Mouse (Mus musculus) left cerebral cortex, postnatal 14 days (tissue): ENCODE measurements around the gene 2210407C18Rik. TPM values are rescaled to one million over a fixed set of nuclear protein-coding genes. Genes with fewer than 3 reads are reported as not detected.

ENCODE experiments used
- DNase-seq, 2 experiments: peaks; one replicate each; pipeline ENCODE4 v3.0.0; 2021 to 2022; ENCODE audit warnings: low spot score in 2 of 2, mixed read lengths in 1 of 2
- intact Hi-C: fragments of 180-260 bp; cut with DNase I; formaldehyde crosslinking; loops from one replicate; pipeline ENCODE4 v1.15.1; 2025
- total RNA-seq, 2 experiments: library from RNA; stranded (reverse); gene quantifications; 2 replicates each; pipeline ENCODE4 v1.2.3; 2021

2210407C18Rik gene
- total RNA-seq, 2 experiments from 2014 or later = 0.42 TPM; not detected in 1

DNA sequence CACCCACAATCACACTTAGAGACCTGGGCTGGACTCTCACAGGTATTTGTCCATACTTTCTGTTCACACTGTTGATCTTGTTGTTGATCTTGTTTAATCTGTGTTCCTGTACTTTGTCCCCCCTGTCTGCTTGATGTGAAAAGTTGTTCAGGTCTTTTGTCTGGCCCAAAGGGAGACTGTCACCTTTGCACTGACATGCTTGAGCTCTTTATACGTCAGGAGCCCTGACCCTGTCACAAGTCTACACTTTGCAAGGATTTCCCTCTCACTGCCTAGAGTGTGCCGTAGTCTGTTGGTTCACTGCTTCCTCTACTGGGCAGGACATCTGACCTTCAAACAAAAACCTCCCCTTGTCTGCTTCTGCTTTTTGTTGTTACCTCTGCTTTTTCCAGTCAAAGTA, 11.2 kb downstream of the 2210407C18Rik start:
- no peak for DNase-seq
- intact Hi-C loops = no loop called here

DNA sequence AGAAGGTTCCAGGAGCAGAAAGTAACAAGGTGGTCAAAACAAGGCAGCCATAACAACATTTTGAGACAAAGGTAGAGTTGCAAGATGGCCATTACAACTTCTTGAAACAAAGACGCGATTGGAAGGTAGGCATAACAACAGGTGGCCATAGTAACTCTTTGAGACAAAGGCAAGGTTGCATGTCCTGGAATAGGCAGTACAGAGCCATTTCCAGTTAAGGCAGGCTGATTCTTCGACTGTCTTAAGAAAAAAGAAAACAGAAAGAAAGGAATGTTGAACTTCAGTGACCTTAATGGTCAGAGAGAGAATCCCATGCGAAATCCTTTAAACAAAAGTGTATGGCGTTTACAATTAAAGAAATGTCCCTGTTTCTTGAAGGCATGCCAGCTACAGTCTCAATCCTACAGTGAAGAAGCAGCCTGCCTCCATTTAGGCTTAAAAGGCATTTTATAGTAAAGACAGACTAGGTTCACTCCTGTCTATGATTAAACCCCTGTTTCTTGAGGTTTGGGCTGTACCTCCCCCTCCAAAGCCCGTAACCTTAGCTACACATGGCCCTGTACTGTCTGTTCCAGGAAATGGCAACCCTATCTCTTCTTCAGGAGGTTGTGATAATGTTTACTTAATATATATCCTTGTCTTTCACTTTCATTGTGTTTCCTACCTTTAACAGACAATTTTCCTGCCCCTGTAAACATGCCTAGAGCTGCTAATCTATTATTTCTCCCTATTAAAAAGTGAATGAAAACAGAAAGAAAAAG, 12.9 kb downstream of the 2210407C18Rik start:
- intact Hi-C loops = no loop called here
- no peak for DNase-seq

DNA sequence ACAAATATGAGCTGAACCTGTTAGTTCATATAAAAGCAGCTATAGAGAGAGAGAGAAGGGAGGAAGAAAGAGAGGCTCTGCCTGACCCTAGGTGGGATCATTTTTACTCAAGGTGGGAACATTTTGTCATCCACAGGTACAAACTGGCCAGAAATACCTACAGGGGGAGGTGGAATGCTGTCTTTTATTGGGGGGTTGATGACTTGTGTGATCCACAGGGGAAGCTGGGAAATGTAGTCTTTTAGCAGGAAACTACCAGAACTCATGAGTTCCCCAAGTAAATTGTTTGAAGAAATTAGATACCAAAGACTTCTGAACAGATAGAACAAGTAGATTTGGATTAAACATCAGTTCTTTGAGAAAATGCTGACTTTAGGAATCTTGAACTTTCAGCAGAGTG, 13.8 kb downstream of the 2210407C18Rik start:
- no peak for DNase-seq
- intact Hi-C loops = no loop called here

DNA sequence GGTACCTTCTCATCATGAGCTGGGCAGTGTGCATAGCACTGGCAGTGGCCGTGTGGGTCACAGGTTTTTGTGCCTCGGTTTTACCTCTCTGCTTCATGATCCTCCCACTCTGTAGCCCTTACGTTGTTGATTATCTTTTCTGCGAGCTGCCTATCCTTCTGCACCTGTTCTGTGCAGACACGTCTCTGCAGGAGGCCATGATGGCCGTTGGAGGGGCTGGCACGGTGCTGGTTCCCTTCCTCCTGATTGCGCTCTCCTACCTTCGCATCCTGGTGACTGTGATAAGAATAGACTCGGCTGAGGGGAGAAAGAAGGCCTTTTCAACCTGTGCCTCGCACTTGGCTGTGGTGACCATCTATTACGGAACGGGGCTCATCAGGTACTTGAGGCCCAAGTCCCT, 18.0 kb downstream of the 2210407C18Rik start:
- DNase-seq = no peak
- intact Hi-C loops = no loop called here

DNA sequence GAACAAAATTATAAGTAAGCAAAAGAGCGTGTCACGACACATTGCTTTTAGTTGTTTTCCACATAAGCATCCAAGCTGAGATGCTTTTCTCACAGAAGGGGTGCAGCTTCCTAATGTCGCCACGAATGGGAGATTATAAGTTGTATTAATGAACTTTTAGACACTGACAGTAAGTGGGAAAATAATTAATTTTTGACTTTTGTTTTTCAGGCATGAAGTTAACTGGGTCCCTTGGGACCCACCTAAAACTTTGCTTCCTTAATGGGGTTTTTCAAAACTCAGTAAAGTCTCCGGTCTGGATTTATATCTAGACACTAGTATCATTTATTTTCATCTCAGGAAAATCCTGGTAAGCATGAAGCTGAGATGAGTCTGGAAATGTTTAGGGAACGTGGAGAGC, 21.1 kb downstream of the 2210407C18Rik start, which contains the start of gene Olfr324:
Gene Olfr324, plus strand, starts transcription at position 301 of the 400 bp plus-strand sequence.
- no peak for DNase-seq
- intact Hi-C loops = no loop called here

DNA sequence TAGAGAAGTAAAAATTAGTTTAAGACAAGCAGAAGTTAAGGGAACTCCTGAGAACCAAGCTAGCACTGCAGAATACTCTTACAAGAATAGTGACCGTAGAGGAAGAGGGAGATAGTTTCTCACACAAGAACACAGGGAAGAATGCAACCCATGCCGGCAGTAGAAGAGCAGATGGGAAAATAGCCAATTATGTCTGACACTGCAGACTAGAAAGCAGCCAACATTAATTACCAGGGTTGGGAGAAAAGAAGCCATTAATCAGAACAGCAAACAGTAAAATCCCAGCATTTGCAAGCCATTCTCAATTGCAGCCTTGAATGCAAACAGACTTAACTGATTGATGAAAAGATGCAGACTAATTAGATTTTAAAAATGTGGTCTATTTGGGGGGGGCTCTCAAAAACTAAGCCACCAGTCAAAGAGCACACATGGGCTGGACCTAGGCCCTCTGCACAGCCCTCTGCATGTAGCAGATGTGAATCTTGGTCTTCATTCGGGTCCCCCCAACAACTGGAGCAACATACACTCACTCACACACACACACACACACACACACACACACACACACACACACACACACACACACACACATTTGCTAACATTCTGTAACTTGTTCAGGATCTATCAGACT, 27.1 kb downstream of the 2210407C18Rik start:
- intact Hi-C loops = loop anchor here (10.0 kb wide), 1 partner anchor 184 kb away; no protein-coding TSS in a partner anchor
- no peak for DNase-seq

DNA sequence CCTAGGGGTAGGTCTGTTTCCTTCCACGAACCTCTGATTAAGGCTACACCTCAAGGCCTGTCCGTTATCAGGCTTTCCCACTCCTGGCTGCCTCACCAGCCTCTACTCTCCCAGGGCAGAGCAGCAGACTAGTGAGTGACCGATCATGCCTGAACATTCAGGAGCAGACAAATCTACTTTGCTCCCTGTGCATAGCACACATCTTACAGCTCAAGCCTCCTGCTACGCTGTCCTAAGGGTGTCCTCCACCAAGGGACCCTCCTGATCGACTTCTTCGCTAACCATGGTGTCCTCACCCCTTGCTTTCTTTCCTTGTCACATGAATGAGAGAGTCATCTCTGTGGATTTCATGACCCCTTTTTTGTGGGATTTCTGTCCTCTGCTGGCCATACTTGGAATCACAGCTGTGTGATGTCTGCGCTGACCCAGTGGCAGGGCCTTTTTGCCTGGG, 28.0 kb downstream of the 2210407C18Rik start:
- intact Hi-C loops = loop anchor here (10.0 kb wide), 1 partner anchor 183 kb away; no protein-coding TSS in a partner anchor
- peak in 1 of 2 experiments; percentile 28 for DNase-seq

DNA sequence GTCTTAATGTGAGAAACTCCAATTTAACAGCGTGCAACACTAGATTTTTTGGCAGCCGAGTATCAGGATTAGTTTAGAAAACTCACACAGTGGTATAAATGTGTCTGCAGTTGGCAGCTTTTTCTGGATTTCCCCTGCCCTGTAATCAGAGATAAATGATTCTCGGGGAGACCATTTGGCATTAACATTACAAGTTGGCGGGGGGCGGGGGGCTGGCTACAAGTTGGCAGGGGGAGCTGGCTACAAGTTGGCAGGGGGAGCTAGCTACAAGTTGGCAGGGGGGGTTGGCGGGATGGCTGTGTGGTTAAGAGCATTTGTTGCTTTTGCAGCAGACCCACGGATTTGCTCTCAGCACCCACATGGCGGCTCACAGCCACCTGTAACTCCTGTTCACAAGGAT, 37.2 kb downstream of the 2210407C18Rik start:
- DNase-seq = peak; percentile 20 to 52
- intact Hi-C loops = no loop called here

DNA sequence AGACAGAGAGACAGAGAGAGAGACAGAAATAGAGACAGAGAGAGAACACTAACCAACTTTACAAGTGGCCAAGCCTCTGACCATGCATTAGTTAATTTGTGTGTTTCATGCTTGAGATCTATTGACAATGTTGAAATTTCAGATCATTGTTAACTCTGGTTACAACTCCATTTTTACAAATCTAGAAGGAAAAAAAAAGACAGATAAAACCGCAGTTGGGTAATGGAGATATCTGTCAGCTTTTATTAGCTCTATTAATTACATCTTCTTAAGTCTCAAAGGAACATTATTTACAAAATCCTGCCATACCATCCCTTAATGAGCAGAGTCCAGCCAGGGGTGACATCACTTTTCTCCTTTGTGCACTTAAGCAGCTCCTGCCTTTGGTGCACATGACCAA, 38.4 kb downstream of the 2210407C18Rik start, which contains the start of gene Olfr325:
Gene Olfr325, plus strand, starts transcription at position 301 of the 400 bp plus-strand sequence.
- intact Hi-C loops = no loop called here

DNA sequence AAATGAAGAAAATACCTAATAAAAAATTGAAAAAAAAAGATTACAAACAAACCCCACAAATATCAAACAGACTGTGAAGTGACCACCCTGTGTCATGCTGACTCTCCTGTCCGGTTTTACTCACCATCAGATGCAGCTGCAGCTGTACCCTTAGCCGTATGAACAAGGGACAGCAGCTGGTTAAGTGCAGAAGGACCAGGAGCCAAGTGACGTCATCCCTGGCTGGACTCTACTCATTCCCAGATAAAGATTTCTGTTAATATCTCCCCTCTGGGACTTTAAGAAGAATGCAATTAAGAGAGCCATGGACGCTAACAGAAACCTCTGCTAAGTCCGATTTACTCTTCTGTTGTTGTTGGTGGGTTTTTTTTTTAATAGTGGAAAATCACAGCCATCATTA, 45.5 kb downstream of the 2210407C18Rik start, which contains the start of gene Olfr224:
Gene Olfr224, minus strand, starts transcription at position 149 of the 400 bp plus-strand sequence.
- intact Hi-C loops = no loop called here
- no peak for DNase-seq

More for the DNA sequence above, 38.4 kb downstream of the 2210407C18Rik start, which contains the start of gene Olfr325:
- DNase-seq = no peak

Other genes with a start within 250 kb of the 2210407C18Rik start
- gene Lypd8, start 237.0 kb downstream of the 2210407C18Rik start, total RNA-seq = not detected
- not detected for gene 1810065E05Rik, start 195.0 kb downstream of the 2210407C18Rik start, total RNA-seq
- gene Gm12253, start 183.5 kb downstream of the 2210407C18Rik start, total RNA-seq = not detected
- gene Lypd9, start 163.2 kb downstream of the 2210407C18Rik start, total RNA-seq = not detected
- not detected for gene Olfr30, start 153.8 kb downstream of the 2210407C18Rik start, total RNA-seq
- not detected for gene Olfr332, start 123.5 kb downstream of the 2210407C18Rik start, total RNA-seq
- gene Olfr331, start 113.5 kb downstream of the 2210407C18Rik start, total RNA-seq = not detected
- not detected for gene Olfr330, start 81.2 kb downstream of the 2210407C18Rik start, total RNA-seq
- gene Olfr329-ps, start 69.7 kb downstream of the 2210407C18Rik start, total RNA-seq = not detected
- gene Olfr328, start 60.4 kb downstream of the 2210407C18Rik start, total RNA-seq = under 1 TPM; 0.11 TPM
- not detected for gene Olfr224, start 45.5 kb downstream of the 2210407C18Rik start, total RNA-seq
- gene Olfr325, start 38.3 kb downstream of the 2210407C18Rik start, total RNA-seq = not detected
- not detected for gene Olfr324, start 21.0 kb downstream of the 2210407C18Rik start, total RNA-seq
- not detected for gene Olfr323, start 14.4 kb upstream of the 2210407C18Rik start, total RNA-seq
- gene Trim58, start 24.4 kb upstream of the 2210407C18Rik start, total RNA-seq = under 1 TPM in 1 of 2 experiments, not detected in 1; 0.15 TPM
- gene Olfr322, start 42.7 kb upstream of the 2210407C18Rik start, total RNA-seq = not detected
- not detected for gene Olfr320, start 65.0 kb upstream of the 2210407C18Rik start, total RNA-seq
- gene Olfr319, start 83.1 kb upstream of the 2210407C18Rik start, total RNA-seq = not detected
- under 1 TPM in 1 of 2 experiments, not detected in 1; 0.13 TPM for gene Olfr318, start 107.9 kb upstream of the 2210407C18Rik start, total RNA-seq
- under 1 TPM in 1 of 2 experiments, not detected in 1; 0.15 TPM for gene Olfr317, start 123.1 kb upstream of the 2210407C18Rik start, total RNA-seq
- gene Olfr316, start 136.7 kb upstream of the 2210407C18Rik start, total RNA-seq = under 1 TPM; 0.13 to 0.42 TPM
- not detected for gene Olfr315, start 157.1 kb upstream of the 2210407C18Rik start, total RNA-seq
- not detected for gene Olfr314, start 166.9 kb upstream of the 2210407C18Rik start, total RNA-seq
- gene Fam183b, start 185.9 kb upstream of the 2210407C18Rik start, total RNA-seq = 1 to 10 TPM in 1 of 2 experiments, under 1 TPM in 1; 0.89 to 2.1 TPM
- not detected for gene Olfr313, start 198.9 kb upstream of the 2210407C18Rik start, total RNA-seq
- gene Olfr312, start 213.2 kb upstream of the 2210407C18Rik start, total RNA-seq = not detected
- not detected for gene Olfr311, start 223.2 kb upstream of the 2210407C18Rik start, total RNA-seq
- 10 to 100 TPM; 16.7 TPM for gene Gm12258, start 231.1 kb upstream of the 2210407C18Rik start, total RNA-seq